Mouse (Mus musculus) forebrain, embryonic 10.5 days (tissue): ENCODE data around the gene Ttc34. TPM values are rescaled to one million over a fixed set of nuclear protein-coding genes. Genes with fewer than 3 reads are reported as not detected.

Source experiments
- DNase-seq: peaks from one replicate; pipeline ENCODE4 v3.0.0-alpha.2; 2017; ENCODE audit warnings: low spot score; ENCODE audit errors: extremely low spot score
- H3K27ac ChIP-seq: fragments of 300-500 bp; sonication (generic); 2 replicates; pipeline ENCODE4 v1.5.1; 2016; ENCODE audit warnings: mild to moderate bottlenecking
- H3K27me3 ChIP-seq: fragments of 300-500 bp; sonication (generic); 2 replicates; pipeline ENCODE4 v1.6.1; 2016; ENCODE audit warnings: mild to moderate bottlenecking; ENCODE audit not compliant: poor library complexity, severe bottlenecking
- H3K36me3 ChIP-seq: fragments of 300-500 bp; sonication (generic); replicated peaks from 2 replicates; pipeline ENCODE4 v1.6.1; 2016; ENCODE audit warnings: mild to moderate bottlenecking, moderate library complexity
- H3K4me1 ChIP-seq: fragments of 300-500 bp; sonication (generic); 2 replicates; pipeline ENCODE4 v1.6.1; 2016
- H3K4me3 ChIP-seq: fragments of 300-500 bp; sonication (generic); 2 replicates; pipeline ENCODE4 v1.5.1; 2016; ENCODE audit warnings: mild to moderate bottlenecking, moderate library complexity
- H3K9me3 ChIP-seq: fragments of 300-500 bp; sonication (generic); 2 replicates; pipeline ENCODE4 v1.6.1; 2016; ENCODE audit warnings: mild to moderate bottlenecking, moderate library complexity
- WGBS: fragments of 180-500 bp; shearing (Covaris S2); methylation state at CpG from one replicate; pipeline ENCODE4 v1.1.7; 2016; 5-methylcytosine and 5-hydroxymethylcytosine counted together
- polyA plus RNA-seq: library from polyadenylated mRNA; unstranded; fragments of >200 nt; fragmentation: Nextera tagmentation; extraction: Ambion mirVana; gene quantifications from 2 replicates; pipeline ENCODE4 v1.2.1, GENCODE M21; 2016

The Ttc34 gene
- polyA plus RNA-seq, 1 experiment from 2014 or later = 0.61 TPM

DNA sequence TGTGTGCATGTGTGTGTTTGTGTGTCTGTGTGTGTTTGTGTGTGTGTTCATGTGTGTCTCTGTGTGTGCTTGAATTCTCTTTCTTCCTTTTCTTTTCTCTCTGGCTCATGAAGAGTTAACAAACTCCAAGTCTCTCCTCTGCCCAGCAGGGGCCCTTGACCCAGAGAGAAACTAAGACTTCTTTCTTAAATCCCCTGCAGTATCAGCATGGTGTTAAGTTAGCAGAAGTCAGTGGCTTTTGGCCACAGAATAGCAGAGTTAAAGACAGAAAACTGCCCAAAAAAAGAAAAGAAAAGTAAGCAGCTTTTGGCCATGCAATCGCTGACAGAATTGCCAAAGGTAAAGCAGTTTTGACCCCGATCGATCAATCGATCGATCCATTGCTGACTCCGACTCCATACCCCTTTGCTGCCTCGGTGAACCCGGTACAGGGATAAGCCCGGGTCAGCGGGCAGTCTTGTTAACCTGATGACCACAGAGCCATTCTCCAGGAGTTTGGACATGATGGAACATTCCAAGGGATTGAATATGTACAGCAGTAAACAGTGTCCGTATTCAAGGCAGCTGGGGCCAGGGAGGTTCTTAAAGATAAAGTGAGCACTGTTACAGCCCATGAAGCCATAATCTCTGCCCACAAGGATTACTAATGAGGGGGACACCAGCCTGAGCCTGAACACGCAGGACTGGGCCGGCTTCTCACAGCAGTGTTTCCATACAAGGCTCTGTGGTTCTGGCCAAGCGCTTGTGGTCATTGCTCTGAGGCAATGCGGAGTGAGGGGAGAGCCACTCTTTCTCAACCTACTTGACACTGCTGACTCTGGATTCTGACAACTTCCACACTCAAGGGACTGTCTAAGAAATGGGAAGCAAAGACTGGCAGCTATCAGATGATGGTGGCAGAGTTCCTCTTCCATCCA lies 73.6 kb downstream of the Ttc34 start:
- H3K4me3 ChIP-seq = peak overlapping the region; percentile 26
- no peak for DNase-seq
- WGBS = 14% methylated on average over 15 of the region's 15 CpGs
- peaks cover 26% of the 10 kb centered on the region for H3K4me1 ChIP-seq
- H3K36me3 ChIP-seq = no peaks in the 10 kb centered on the region
- H3K27ac ChIP-seq = peak overlapping the region; percentile 60
- H3K9me3 ChIP-seq = no peaks in the 10 kb centered on the region
- H3K27me3 ChIP-seq = no peaks in the 10 kb centered on the region

DNA sequence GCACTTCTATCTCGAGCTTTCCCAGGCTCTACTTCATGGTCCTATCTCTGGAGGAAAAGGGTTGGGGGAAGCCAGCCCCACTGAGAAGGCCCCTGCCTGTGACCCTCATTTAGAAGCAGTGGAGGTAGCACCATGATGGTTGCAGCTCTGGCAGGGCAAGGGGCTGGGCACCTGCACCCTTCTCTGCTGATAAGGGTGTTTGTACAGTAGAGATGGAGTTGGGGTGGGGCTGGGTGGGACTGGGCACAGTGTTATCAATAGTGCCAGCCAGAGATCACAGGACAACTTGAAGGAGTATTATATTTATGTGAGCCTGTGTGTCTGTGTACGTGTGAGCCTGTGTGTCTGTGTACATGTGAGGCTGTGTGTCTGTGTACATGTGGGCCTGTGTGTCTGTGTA lies 74.4 kb downstream of the Ttc34 start:
- Histone ChIP-seq H3K36me3 (no peaks in the 10 kb centered on the region), H3K4me1 (peaks cover 26% of the 10 kb centered on the region), H3K4me3 (no peak overlapping the region), H3K27me3 (no peaks in the 10 kb centered on the region), H3K9me3 (no peaks in the 10 kb centered on the region), H3K27ac (peak overlapping the region; percentile 60; the same call in 1 of the 2 replicates)
- no peak for DNase-seq
- 78% methylated on average over 2 of the region's 2 CpGs for WGBS

DNA sequence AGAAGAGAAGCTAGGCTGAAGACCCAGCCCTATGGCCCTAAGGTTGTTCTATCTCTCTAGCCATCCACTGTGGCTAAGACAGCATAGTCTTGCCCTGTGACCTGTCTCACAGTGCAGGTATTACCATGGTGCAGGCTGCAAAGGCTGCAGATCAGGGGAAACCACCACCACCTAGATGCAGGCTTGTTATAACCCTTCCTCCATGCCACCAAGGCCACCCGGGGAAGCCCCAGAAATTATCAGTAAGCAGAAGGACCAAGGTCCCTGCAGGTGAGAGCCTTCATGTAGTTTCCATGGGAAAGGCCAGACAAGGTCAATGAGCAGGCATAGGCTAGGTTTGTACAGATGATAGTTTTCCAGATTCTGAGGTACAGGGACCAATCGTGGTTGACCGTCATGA lies 76.6 kb downstream of the Ttc34 start:
- Histone ChIP-seq H3K27ac (0 out of 2 replicates have a peak overlapping the region, but pooled peaks have one; percentile 8), H3K4me1 (peaks cover 18% of the 10 kb centered on the region), H3K27me3 (no peaks in the 10 kb centered on the region), H3K9me3 (no peaks in the 10 kb centered on the region), H3K36me3 (no peaks in the 10 kb centered on the region), H3K4me3 (no peak overlapping the region)
- no peak for DNase-seq
- WGBS = 92% methylated on average over 3 of the region's 3 CpGs

DNA sequence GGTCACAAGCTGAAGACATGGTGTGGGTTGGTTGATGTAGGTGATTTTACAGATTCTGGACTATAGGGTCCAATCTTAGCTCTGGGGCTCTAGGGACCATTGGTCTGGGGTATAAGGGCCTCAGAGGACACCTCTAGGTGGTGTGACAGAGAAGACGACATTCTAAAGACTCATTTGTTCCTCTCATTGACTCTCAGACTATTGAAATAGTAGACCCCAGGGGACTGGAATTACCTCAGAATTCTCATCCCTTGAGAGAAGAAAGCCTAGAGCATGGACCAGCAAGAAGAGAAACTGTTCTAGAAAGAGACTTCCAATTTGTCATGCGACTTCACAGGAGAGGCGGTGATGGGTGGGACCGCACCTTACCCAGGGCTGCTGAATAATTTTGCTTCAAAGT lies 77.0 kb downstream of the Ttc34 start:
- Histone ChIP-seq H3K9me3 (no peaks in the 10 kb centered on the region), H3K36me3 (no peaks in the 10 kb centered on the region), H3K27ac (no peak overlapping the region), H3K4me1 (peaks cover 18% of the 10 kb centered on the region), H3K4me3 (no peak overlapping the region), H3K27me3 (no peaks in the 10 kb centered on the region)
- DNase-seq = no peak
- 92% methylated on average over 4 of the region's 4 CpGs for WGBS

DNA sequence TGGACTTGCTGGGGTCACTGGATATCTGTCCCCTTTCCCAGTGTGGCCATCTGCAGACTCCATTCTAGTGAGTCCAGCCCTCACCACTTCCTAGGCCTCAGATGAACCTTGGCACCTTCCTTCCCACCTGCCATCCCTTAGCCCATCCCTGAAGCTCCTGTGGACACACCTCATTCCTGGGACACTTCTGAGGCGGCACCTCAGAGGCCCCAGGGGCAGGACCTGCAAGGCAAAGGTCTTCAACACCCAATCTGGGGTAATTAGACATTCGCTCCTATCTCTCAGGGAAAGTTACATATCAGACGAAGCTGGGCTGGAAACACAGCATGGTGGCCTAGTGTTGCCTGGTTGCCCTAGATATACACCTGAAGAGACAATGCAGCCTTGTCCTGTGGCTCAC lies 77.4 kb downstream of the Ttc34 start:
- Histone ChIP-seq H3K4me1 (peaks cover 18% of the 10 kb centered on the region), H3K9me3 (no peaks in the 10 kb centered on the region), H3K36me3 (no peaks in the 10 kb centered on the region), H3K4me3 (no peak overlapping the region), H3K27me3 (no peaks in the 10 kb centered on the region), H3K27ac (no peak overlapping the region)
- WGBS = 82% methylated on average over 3 of the region's 3 CpGs
- DNase-seq = no peak

DNA sequence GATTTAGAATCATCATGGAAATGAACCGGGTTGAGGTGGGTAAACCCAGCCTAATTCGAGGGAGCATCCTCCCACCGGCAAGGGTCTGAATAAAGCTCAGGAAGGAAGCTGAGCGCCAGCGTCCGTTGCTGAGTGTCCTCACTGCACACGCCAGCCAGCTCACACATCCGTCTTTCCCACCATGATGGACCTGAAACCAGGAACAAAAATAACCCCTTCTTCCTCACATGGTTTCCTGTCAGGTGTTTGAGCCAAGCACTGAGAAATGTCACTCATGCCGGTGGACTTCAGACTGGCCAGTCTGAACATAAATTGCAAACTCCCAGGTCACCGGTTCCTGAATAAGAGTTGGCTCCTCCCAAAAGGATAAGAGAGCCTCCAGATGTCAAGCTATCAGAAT lies 78.0 kb downstream of the Ttc34 start:
- Histone ChIP-seq H3K4me1 (peaks cover 15% of the 10 kb centered on the region), H3K9me3 (no peaks in the 10 kb centered on the region), H3K4me3 (no peak overlapping the region), H3K27me3 (no peaks in the 10 kb centered on the region), H3K27ac (no peak overlapping the region), H3K36me3 (no peaks in the 10 kb centered on the region)
- DNase-seq = no peak
- 85% methylated on average over 10 of the region's 10 CpGs for WGBS

DNA sequence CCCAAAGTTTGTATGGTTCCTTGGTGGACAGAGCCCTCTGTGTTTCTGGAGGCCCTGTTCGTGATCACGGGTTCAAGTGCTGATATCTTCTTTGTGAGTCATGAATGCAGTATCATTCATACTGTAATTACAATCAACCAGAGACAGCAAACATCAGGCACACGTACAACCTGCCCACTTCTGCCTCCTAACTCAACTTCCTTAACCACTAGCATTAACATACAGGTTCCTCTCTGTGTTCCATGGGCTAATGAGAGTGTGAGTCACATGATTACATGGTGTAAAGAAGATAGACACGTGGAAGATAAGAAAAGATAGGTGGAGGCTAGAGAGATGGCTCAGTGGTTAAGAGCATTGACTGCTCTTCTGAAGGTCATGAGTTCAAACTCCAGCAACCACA lies 79.4 kb downstream of the Ttc34 start:
- Histone ChIP-seq H3K4me3 (no peak overlapping the region), H3K4me1 (peaks cover under 1% of the 10 kb centered on the region), H3K36me3 (no peaks in the 10 kb centered on the region), H3K9me3 (no peaks in the 10 kb centered on the region), H3K27ac (no peak overlapping the region), H3K27me3 (no peaks in the 10 kb centered on the region)
- 89% methylated on average over 4 of the region's 4 CpGs for WGBS
- no peak for DNase-seq

Other genes starting within 250 kb of the Ttc34 start
- gene Prdm16, start 200.6 kb upstream of the Ttc34 start, polyA plus RNA-seq = 40.1 and 43.1 TPM in 2 replicates
- gene Actrt2, start 169.6 kb upstream of the Ttc34 start, polyA plus RNA-seq = not detected in 2 replicates
- gene Mmel1, start 32.1 kb downstream of the Ttc34 start, polyA plus RNA-seq = 0.09 and 0.14 TPM in 2 replicates
- 36.1 and 36.3 TPM in 2 replicates for gene Fam213b, start 61.7 kb downstream of the Ttc34 start, polyA plus RNA-seq
- 0.68 and 0.93 TPM in 2 replicates for gene Tnfrsf14, start 91.1 kb downstream of the Ttc34 start, polyA plus RNA-seq
- 272 and 295 TPM in 2 replicates for gene Hes5, start 123.5 kb downstream of the Ttc34 start, polyA plus RNA-seq
- gene Pank4, start 126.7 kb downstream of the Ttc34 start, polyA plus RNA-seq = 46.8 and 51.8 TPM in 2 replicates
- gene Plch2, start 219.3 kb downstream of the Ttc34 start, polyA plus RNA-seq = 0.43 and 0.64 TPM in 2 replicates
- gene Pex10, start 229.6 kb downstream of the Ttc34 start, polyA plus RNA-seq = 22.2 TPM in 2 replicates
- gene Rer1, start 248.9 kb downstream of the Ttc34 start, polyA plus RNA-seq = 133 and 137 TPM in 2 replicates
- gene Morn1, start 249.1 kb downstream of the Ttc34 start, polyA plus RNA-seq = 4.5 and 6.8 TPM in 2 replicates